Mouse (Mus musculus) NIH3T3 (cell line): Measurements from ENCODE around the gene Rbm34.
"Not testable (repeated sequence)": the region's sequence is repeated elsewhere in the genome, so short reads cannot be mapped to it uniquely, and the experiment has no call there.

Experiments
- DNase-seq: peaks from one replicate; pipeline ENCODE4 v3.0.0-alpha.2; 2012; ENCODE audit warnings: low read depth

Rbm34 gene

DNA sequence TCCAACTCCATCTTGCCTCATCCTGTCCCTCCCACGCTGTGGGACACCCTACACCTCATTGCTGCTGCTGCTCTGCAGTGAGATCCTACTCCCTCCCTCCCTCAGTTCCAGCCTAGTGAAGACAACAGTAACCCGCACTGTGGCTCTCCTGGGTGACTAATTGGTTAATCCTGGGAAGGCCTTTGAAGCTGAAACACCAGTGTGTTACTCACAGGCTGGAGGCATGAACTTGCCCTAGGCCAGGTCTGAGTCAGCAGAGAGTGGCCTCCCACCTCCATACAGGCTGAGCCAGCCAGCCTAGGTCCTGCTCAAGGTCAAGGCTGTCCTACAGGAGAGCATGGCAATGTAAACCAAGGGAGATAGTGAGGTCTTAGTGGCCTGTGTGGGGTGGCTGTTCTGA lies 51.6 kb downstream of the Rbm34 start:
- DNase-seq, result peak; percentile 60

- DNase-seq, result no peak
Measured at GRCm38 (mm10) chr8:126918356-126918755, 52.5 kb downstream of the Rbm34 start.

DNA sequence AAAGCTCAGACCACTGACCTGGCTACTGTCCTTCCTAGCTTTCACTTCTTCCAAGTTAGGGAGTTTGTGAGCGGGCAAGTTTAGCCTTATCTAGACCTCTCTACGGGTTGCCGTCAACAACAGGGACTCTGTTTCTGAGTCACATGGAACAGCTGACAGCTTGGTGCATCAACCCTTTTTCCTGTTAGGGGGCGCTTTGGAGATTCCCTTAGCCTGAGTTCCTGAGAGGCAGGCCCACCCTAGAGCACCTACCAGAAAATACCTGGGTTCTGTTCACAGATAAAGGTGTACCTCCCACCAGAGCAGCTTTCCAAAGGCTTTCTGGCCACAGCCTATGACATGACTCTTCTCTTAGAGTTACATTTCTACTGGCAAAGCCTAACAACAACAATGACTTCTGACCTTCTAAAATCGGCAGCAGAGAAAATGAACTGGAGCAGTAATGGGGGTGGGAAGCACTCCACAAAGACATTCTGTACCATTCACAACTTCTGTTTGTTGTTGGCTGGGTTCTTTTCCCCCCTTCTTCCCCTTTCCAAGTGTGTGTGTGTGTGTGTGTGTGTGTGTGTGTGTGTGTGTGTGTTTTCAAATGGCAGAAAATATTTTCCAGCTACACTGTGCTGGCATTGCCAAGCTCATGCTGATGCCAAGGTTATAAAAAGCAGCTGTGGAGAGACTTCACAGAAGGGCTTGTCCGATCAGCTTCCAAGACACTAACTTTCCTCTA lies 53.5 kb downstream of the Rbm34 start:
- DNase-seq, result peak; percentile 57

DNA sequence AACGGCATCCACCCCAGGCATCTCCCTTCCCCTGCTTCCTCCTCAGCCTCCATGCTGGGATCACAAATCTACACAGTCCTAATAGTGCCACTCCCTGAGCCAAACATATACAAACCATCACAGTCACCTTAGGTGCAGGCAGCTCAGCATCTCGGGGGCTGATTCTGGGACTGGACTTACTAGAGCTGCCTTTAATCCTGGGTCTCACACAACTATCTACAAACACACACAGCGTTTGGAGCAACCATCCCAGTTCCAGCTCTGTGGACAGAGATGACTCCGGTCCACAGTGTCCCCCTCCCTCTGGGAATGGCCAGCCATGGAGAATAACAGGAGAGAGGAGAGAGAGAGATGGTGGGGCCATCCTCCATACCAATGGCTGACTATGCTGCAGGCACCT lies 54.3 kb downstream of the Rbm34 start:
- no peak for DNase-seq

GRCm38 (mm10) chr8:126914609-126915375 lies 56.1 kb downstream of the Rbm34 start:
- DNase-seq, result no peak

DNA sequence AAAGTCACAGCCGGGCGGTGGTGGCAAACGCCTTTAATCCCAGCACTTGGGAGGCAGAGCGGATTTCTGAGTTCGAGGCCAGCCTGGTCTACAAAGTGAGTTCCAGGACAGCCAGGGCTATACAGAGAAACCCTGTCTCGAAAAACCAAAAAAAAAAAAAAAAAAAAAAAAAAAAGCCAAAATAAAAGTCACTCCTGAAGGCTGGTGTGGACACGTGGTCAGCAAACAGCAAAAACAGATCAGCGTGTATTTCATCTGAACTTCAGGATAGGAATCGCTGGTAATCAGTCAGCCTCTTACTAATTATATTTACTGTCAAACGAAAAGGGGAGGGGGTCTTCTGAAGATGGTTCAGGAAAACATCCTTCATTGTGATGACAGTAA lies 56.8 kb downstream of the Rbm34 start:
- not testable (repeated sequence) for DNase-seq

GRCm38 (mm10) chr8:126913241-126914106 lies 57.4 kb downstream of the Rbm34 start:
- peak; percentile 92 for DNase-seq

DNA sequence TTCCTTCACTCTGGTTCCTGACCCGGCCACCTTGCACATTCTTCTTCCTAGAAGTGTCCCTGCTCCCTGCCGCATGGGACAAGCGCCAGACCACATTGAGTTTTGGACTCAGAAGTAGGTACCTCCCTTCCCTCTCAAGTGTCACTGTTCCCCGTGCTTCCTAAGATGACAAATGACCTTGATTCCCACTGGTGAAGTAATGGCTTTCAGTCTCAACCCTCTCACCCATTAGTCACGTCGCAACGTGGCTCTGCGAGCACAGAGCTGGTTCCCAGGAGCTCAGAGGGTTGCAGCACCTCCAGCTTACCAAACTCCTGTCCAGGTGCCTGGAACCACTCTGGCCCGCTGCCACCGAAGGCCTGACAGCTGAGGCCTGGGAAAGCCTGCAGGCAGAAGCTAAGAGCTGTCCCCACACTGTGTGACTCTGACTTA lies 61.5 kb downstream of the Rbm34 start:
- peak; percentile 28 for DNase-seq

- peak; percentile 5 for DNase-seq
Measured at GRCm38 (mm10) chr8:126908805-126909204, 62.1 kb downstream of the Rbm34 start.

DNA sequence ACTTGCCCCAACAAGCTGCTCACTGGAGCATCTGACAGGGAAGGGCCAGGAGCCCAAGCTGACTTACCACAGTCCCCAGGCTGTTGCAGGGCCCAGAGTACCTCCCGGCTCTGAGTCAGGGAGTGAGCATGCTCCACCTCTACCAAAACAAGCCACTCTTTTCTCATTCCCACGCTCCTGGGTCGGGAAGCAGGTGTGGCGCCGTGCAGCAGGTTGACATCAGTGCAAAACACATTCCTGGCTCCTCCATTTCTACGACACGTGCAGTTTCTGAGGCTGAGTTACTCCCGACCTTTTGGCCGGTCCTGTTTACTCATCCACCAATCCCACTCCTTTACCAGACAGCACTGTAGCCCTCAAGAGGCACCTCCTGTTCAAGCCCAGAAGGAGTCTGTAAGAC lies 62.9 kb downstream of the Rbm34 start:
- DNase-seq, result peak; percentile 18

- DNase-seq, result no peak
Measured at GRCm38 (mm10) chr8:126907374-126907773, 63.5 kb downstream of the Rbm34 start.

GRCm38 (mm10) chr8:126905387-126905786 lies 65.5 kb downstream of the Rbm34 start:
- DNase-seq, result no peak

- no peak for DNase-seq
Measured at GRCm38 (mm10) chr8:126903927-126904326, 66.9 kb downstream of the Rbm34 start.

DNA sequence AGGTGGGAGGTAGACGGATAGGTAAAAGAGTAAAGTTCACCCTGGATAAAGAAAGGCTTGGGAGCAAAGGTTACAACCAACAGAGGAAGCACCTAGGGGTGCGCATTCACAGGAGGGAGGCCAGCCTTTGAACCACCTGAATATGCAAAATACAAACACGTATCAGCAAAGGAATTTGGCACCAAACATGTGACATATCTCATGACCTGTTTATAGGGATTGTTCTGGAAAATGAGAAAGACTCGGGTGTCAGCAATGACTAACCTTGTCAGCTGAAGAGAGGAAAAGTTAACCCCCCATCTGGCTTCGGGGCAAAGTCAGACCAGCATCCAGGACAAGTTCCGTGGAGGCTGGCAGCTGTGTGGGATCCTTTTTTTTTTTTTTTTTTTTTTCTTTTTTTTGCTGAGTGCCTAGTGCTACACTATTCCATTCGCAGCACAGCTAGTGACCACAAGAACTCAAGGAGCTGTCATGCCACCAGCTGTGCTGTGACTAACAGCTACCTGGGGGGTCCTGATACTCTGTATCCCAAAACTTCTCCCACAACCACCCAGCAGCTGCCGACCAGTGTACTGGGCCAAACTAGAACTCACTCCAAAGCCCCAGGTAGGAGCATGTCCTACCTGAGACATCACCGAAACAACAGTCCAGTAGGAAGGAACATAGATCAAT lies 67.5 kb downstream of the Rbm34 start:
- DNase-seq, result peak; percentile 36

GRCm38 (mm10) chr8:126901612-126902011 lies 69.3 kb downstream of the Rbm34 start:
- DNase-seq, result no peak

- no peak for DNase-seq
Measured at GRCm38 (mm10) chr8:126901049-126901448, 69.8 kb downstream of the Rbm34 start.
